Mouse (Mus musculus) left cerebral cortex, adult 2 months (tissue): Measurements from ENCODE around the gene Bicral. TPM values are rescaled to one million over a fixed set of nuclear protein-coding genes. Genes with fewer than 3 reads are reported as not detected.

Experiments used
- DNase-seq, 2 experiments: peaks; one replicate each; pipeline ENCODE4 v3.0.0; 2021 to 2022; ENCODE audit warnings: low spot score in 2 of 2, mixed read lengths in 1 of 2; ENCODE audit errors: extremely low spot score in 1 of 2
- H3K27ac ChIP-seq: fragments of 200-600 bp; 2 replicates; pipeline ENCODE4 v1.8.1; 2022
- H3K4me3 ChIP-seq: fragments of 200-600 bp; 2 replicates; pipeline ENCODE4 v1.8.1; 2022
- CTCF ChIP-seq: fragments of 200-600 bp; IDR thresholded peaks from 2 replicates; pipeline ENCODE4 v1.8.1; 2022; ENCODE audit warnings: antibody characterized with exemption, mild to moderate bottlenecking, moderate library complexity
- intact Hi-C: fragments of 180-260 bp; cut with DNase I; formaldehyde crosslinking; loops from one replicate; pipeline ENCODE4 v1.15.1; 2025
- total RNA-seq, 2 experiments: library from RNA; stranded (reverse); gene quantifications; 2 replicates each; pipeline ENCODE4 v1.2.3; 2021

Bicral gene
- total RNA-seq, 2 experiments from 2014 or later: 57.5 to 59.7 TPM

GRCm38 (mm10) chr17:46885910-46886643 lies 27.8 kb upstream of the Bicral start:
- intact Hi-C loops: no loop called here
- TF ChIP-seq CTCF: no peak
- Histone ChIP-seq H3K4me3 (no peak overlapping the region), H3K27ac (no peak overlapping the region)
- DNase-seq: no peak

- H3K27ac ChIP-seq: no peak overlapping the region
- DNase-seq: no peak
- TF ChIP-seq CTCF: no peak
- intact Hi-C loops: no loop called here
- no peak overlapping the region for H3K4me3 ChIP-seq
Measured at GRCm38 (mm10) chr17:46885218-46885909, 27.1 kb upstream of the Bicral start.

DNA sequence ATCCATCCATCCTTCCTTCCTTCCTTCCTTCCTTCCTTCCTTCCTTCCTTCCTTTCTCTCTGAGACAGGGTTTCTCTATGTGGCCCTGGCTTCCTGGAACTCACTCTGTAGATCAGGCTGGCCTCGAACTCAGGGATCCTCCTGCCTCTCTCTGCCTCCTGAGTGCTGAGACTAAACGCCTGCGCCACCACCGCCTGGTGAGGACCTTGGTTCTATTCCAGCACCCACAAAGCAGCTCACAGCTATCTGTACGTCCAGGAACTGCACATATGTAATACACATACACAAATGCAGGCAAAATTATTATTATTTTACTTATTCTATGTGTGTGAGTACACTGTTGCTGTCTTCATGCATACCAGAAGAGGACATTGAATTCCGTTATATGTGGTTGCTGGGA lies 26.5 kb upstream of the Bicral start:
- intact Hi-C loops: no loop called here
- TF ChIP-seq CTCF: no peak
- no peak overlapping the region for H3K27ac ChIP-seq
- DNase-seq: no peak
- H3K4me3 ChIP-seq: no peak overlapping the region

DNA sequence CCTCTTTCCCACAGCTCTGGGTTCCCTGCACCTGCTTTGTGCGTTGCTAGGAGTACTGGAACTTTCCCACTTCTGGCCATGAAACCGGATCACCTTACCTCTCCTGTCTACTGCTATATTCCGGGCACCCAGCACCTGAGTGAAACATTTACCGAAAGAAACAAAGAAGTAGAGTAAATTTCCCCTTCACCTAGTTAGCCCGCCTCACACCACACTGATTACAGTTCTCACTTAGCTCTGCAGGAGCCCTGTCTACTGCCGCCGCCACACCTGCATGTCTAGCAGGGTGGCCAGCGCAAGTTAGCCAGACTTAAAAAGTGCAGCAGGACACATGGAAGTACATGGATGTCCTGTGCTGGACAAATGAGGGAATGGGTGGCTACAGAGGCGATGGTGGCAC lies 24.8 kb upstream of the Bicral start:
- Histone ChIP-seq H3K4me3 (no peak overlapping the region), H3K27ac (no peak overlapping the region)
- DNase-seq: no peak
- no peak for TF ChIP-seq CTCF
- intact Hi-C loops: no loop called here

- intact Hi-C loops: no loop called here
- DNase-seq: no peak
- TF ChIP-seq CTCF: no peak
- no peak overlapping the region for H3K4me3 ChIP-seq
- no peak overlapping the region for H3K27ac ChIP-seq
Measured at GRCm38 (mm10) chr17:46881728-46882127, 23.4 kb upstream of the Bicral start.

GRCm38 (mm10) chr17:46880322-46880721 lies 22.0 kb upstream of the Bicral start:
- Histone ChIP-seq H3K27ac (no peak overlapping the region), H3K4me3 (no peak overlapping the region)
- no peak for TF ChIP-seq CTCF
- intact Hi-C loops: no loop called here
- DNase-seq: no peak

DNA sequence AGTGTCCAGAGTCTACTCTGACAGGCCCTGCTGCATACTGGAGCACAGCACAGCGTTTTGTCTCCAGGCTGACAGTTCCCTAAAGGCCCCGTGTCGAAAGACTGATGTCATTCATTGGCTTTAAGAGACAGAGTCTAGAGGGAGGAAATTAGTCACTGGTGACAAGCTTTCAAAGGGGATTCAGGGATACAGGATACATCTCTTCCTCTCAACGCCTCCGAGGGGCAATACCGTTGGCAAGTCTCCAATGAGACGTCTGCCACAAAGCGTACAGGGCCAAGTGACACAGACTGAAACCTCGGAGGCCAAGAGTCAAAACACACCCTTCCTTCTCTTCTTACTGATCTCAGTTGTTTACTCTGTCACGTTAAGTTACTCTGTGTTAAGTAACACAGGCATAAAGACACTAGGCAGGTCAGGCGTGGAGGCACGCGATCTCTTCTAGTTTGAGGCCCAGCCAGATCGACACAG lies 21.6 kb upstream of the Bicral start:
- DNase-seq: no peak
- H3K27ac ChIP-seq: no peak overlapping the region
- TF ChIP-seq CTCF: no peak
- intact Hi-C loops: no loop called here
- no peak overlapping the region for H3K4me3 ChIP-seq

DNA sequence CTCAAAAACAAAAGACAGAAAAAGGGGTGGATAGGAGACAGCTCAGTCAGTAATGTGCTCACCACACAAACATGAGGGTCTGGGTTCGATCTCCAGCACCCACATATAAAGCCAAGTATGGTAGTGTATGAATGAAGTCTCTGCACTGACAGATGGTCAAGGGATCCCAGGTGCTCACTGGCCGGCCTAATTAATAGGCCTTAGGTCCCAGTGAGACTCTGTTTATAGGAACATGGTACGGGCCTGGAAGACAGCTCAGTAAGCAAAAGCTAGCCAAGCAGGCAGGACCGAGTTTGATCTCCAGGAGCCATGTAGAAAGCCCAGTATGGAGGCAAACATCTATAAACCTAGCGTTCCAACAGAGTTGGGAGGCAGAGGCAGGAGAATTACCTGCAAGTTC lies 18.8 kb upstream of the Bicral start:
- no peak for DNase-seq
- intact Hi-C loops: no loop called here
- TF ChIP-seq CTCF: no peak
- Histone ChIP-seq H3K4me3 (no peak overlapping the region), H3K27ac (no peak overlapping the region)

DNA sequence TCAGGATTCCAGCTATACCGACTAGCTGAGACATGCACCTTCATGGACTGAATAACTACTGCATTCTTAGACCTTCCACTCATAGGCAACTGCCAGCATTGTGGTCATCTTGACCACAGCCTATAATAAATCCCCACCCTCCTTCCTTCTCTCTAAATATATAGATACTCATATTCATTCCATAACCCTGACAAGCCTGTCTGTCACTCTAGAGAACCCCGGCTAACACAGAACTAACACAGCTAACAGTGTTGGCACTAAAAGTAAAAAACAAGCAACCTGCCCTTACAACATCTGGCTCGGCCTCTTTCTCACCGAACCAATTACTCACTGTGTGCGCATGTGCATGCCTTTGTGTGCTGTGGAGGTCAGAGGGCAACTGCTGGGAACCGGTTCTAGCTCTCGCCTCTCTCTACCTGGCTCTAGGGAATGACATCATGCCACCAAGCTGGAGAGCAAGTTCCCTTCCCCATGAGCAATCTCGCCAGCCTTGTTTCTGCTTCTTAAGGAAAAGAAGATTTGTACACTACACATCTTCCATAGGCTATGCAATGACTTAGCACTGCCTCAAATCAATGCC lies 18.2 kb upstream of the Bicral start:
- Histone ChIP-seq H3K27ac (no peak overlapping the region), H3K4me3 (no peak overlapping the region)
- intact Hi-C loops: no loop called here
- no peak for DNase-seq
- no peak for TF ChIP-seq CTCF

- DNase-seq: no peak
- H3K4me3 ChIP-seq: no peak overlapping the region
- intact Hi-C loops: no loop called here
Measured at GRCm38 (mm10) chr17:46875626-46876025, 17.3 kb upstream of the Bicral start.

DNA sequence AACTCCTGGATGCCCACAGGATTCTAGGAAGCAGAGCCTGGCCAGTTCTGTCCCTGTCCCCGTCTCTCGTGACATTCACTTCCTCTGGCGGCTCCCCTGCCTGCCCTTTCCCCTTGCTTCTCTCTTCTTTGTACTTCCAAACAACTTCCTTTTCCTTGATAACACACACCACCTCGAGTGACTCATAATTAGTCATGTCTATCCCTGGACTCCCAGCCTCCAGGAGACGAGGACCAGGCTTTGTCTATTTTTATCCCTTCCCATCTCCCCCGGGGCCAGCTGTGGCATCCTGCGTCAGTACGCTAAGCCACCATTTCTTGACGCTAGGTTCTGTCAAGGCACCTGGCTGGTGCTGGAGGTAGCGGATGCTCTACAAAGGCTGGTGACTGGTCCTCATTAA lies 15.9 kb upstream of the Bicral start:
- TF ChIP-seq CTCF: no peak
- Histone ChIP-seq H3K27ac (no peak overlapping the region), H3K4me3 (no peak overlapping the region)
- intact Hi-C loops: no loop called here
- DNase-seq: peak; percentile 43 to 49

More at GRCm38 (mm10) chr17:46875626-46876025, 17.3 kb upstream of the Bicral start:
- H3K27ac ChIP-seq: no peak overlapping the region
- TF ChIP-seq CTCF: peak; percentile 34

DNA sequence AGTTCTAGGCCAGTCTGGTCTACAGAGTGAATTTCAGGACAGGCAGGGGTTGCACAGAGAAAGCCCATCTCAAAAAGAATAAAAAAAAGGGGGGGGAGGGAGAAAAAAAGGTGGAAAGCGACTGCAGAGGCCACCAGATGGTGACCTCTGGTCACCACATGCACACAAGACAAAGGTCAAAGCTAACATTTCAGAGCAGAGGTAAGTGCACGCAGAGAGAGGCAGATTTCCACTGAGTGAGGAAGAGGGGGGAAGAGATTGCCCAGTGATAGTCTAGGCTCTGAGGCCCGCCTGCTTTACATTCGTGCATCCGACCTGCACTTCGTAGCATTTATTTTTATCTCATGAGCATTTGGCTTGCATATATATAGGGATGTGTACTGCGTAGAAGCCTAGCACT lies 14.5 kb upstream of the Bicral start:
- TF ChIP-seq CTCF: no peak
- no peak overlapping the region for H3K4me3 ChIP-seq
- H3K27ac ChIP-seq: no peak overlapping the region
- intact Hi-C loops: no loop called here
- no peak for DNase-seq
